Mouse (Mus musculus) liver, postnatal 0 days (tissue): Measurements from ENCODE around the gene Gm21988. TPM values are rescaled to one million over a fixed set of nuclear protein-coding genes. Genes with fewer than 3 reads are reported as not detected.

Experiments
- ATAC-seq: fragments of 200-750 bp; cut with Nextera tagmentation; 2 replicates; pipeline ENCODE4 v1.8.0; 2017; ENCODE audit warnings: mild to moderate bottlenecking, moderate library complexity
- DNase-seq: peaks from one replicate; pipeline ENCODE4 v3.0.0-alpha.2; 2016
- H3K27ac ChIP-seq: fragments of 300-500 bp; sonication (generic); 2 replicates; pipeline ENCODE4 v1.5.1; 2014; ENCODE audit warnings: antibody characterized with exemption, moderate library complexity, mild to moderate bottlenecking, low read depth
- H3K27me3 ChIP-seq: fragments of 300-500 bp; sonication (generic); 2 replicates; pipeline ENCODE4 v1.6.1; 2014; ENCODE audit warnings: low read length, control low read depth, mixed read lengths; ENCODE audit not compliant: insufficient read depth
- H3K36me3 ChIP-seq: fragments of 300-500 bp; sonication (generic); replicated peaks from 2 replicates; pipeline ENCODE4 v1.6.1; 2014; ENCODE audit warnings: mild to moderate bottlenecking, control low read depth, low read length, moderate library complexity, mixed read lengths; ENCODE audit not compliant: insufficient read depth
- H3K4me1 ChIP-seq: fragments of 300-500 bp; sonication (generic); 2 replicates; pipeline ENCODE4 v1.6.1; 2014; ENCODE audit warnings: antibody characterized with exemption, mild to moderate bottlenecking, control low read depth; ENCODE audit not compliant: insufficient read depth
- H3K4me2 ChIP-seq: fragments of 300-500 bp; sonication (generic); 2 replicates; pipeline ENCODE4 v1.6.1; 2014; ENCODE audit warnings: low read depth, mild to moderate bottlenecking, low read length, moderate library complexity, mixed read lengths
- H3K4me3 ChIP-seq: fragments of 300-500 bp; sonication (generic); 2 replicates; pipeline ENCODE4 v1.5.1; 2014; ENCODE audit warnings: low read depth, low read length
- H3K9ac ChIP-seq: fragments of 300-500 bp; sonication (generic); replicated peaks from 2 replicates; pipeline ENCODE4 v1.6.1; 2014; ENCODE audit warnings: mild to moderate bottlenecking, moderate library complexity
- H3K9me3 ChIP-seq: fragments of 300-500 bp; sonication (generic); 2 replicates; pipeline ENCODE4 v1.6.1; 2016; ENCODE audit warnings: mild to moderate bottlenecking, control low read depth, low read length, mixed read lengths
- CTCF ChIP-seq: sonication (generic); IDR thresholded peaks from 2 replicates; pipeline ENCODE4 v1.5.1; 2016; ENCODE audit warnings: antibody characterized with exemption, low read depth
- EP300 ChIP-seq: IDR thresholded peaks from 2 replicates; pipeline ENCODE4 v1.6.1; 2016; ENCODE audit warnings: antibody characterized with exemption, low read depth, mild to moderate bottlenecking
- WGBS: fragments of 180-500 bp; shearing (Covaris S2); extraction: QIAGEN DNeasy Blood & Tissue Kit; methylation state at CpG from one replicate; pipeline ENCODE4 v1.1.7; 2014; ENCODE audit not compliant: insufficient replicate concordance; 5-methylcytosine and 5-hydroxymethylcytosine counted together
- polyA plus RNA-seq: library from polyadenylated mRNA; unstranded; fragments of >200 nt; fragmentation: Nextera tagmentation; extraction: Ambion mirVana; gene quantifications from 2 replicates; pipeline ENCODE4 v1.2.1, GENCODE M21; 2015

Gene Gm21988
- polyA plus RNA-seq, 1 experiment from 2014 or later: 5.8 TPM

GRCm38 (mm10) chr11:70227126-70227525, 12.5 kb downstream of the Gm21988 start:
- no peak overlapping the region for H3K4me3 ChIP-seq
- WGBS: 44% methylated on average over 5 of the region's 5 CpGs

GRCm38 (mm10) chr11:70226602-70226890, 13.1 kb downstream of the Gm21988 start:
- TF ChIP-seq EP300: no peak
- TF ChIP-seq CTCF: no peak
- ATAC-seq: no peak
- no peak for DNase-seq
- Histone ChIP-seq H3K9ac (no peak overlapping the region), H3K27ac (no peak overlapping the region), H3K36me3 (no peaks in the 10 kb centered on the region), H3K4me1 (peaks cover 38% of the 10 kb centered on the region), H3K4me3 (no peak overlapping the region; the same call in 1 of the 2 replicates), H3K4me2 (peak overlapping the region; percentile 45), H3K27me3 (peaks cover 46% of the 10 kb centered on the region), H3K9me3 (no peaks in the 10 kb centered on the region)
- WGBS: 23% methylated on average over 18 of the region's 18 CpGs

More at GRCm38 (mm10) chr11:70227126-70227525, 12.5 kb downstream of the Gm21988 start:
- Histone ChIP-seq H3K9ac (no peak overlapping the region), H3K9me3 (no peaks in the 10 kb centered on the region), H3K27me3 (peaks cover 46% of the 10 kb centered on the region), H3K4me1 (peaks cover 32% of the 10 kb centered on the region), H3K27ac (no peak overlapping the region), H3K36me3 (no peaks in the 10 kb centered on the region), H3K4me2 (peak overlapping the region; percentile 45)
- TF ChIP-seq EP300 (no peak), CTCF (no peak)
- DNase-seq (no peak), ATAC-seq (no peak)

- Histone ChIP-seq H3K27ac (no peak overlapping the region), H3K4me3 (no peak overlapping the region; the same call in 1 of the 2 replicates), H3K4me2 (peak overlapping the region; percentile 45), H3K9ac (no peak overlapping the region), H3K27me3 (peaks cover 46% of the 10 kb centered on the region), H3K4me1 (peaks cover 43% of the 10 kb centered on the region), H3K9me3 (no peaks in the 10 kb centered on the region), H3K36me3 (no peaks in the 10 kb centered on the region)
- DNase-seq (no peak), ATAC-seq (no peak)
- no peak for TF ChIP-seq CTCF
- no peak for TF ChIP-seq EP300
- WGBS: 45% methylated on average over 27 of the region's 27 CpGs
Observed at GRCm38 (mm10) chr11:70225798-70226601, 13.6 kb downstream of the Gm21988 start.

GRCm38 (mm10) chr11:70223724-70224123, 15.9 kb downstream of the Gm21988 start:
- no peak overlapping the region for H3K27ac ChIP-seq
- no peak overlapping the region for H3K4me2 ChIP-seq
- peaks cover 36% of the 10 kb centered on the region for H3K4me1 ChIP-seq
- no peak; the same call in 1 of the 2 replicates for TF ChIP-seq EP300
- ATAC-seq (no peak), DNase-seq (no peak)
- peaks cover 30% of the 10 kb centered on the region for H3K27me3 ChIP-seq
- H3K9me3 ChIP-seq: no peaks in the 10 kb centered on the region
- H3K9ac ChIP-seq: no peak overlapping the region
- no peaks in the 10 kb centered on the region for H3K36me3 ChIP-seq
- 47% methylated on average over 9 of the region's 9 CpGs for WGBS
- H3K4me3 ChIP-seq: no peak overlapping the region

GRCm38 (mm10) chr11:70221603-70222500, 17.8 kb downstream of the Gm21988 start:
- Histone ChIP-seq H3K9me3 (no peaks in the 10 kb centered on the region), H3K4me3 (peak overlapping the region; percentile 61), H3K9ac (peak overlapping the region; percentile 73), H3K4me1 (peaks cover 29% of the 10 kb centered on the region), H3K4me2 (peak overlapping the region; percentile 97), H3K27ac (peak overlapping the region; percentile 87), H3K27me3 (peaks cover 19% of the 10 kb centered on the region), H3K36me3 (no peaks in the 10 kb centered on the region)
- ATAC-seq: peak; percentile 81
- peak; percentile 35 for DNase-seq
- WGBS: 11% methylated on average over 14 of the region's 14 CpGs
- TF ChIP-seq EP300 (peak; percentile 92), CTCF (no peak)
